Mouse (Mus musculus) Muller cell, postnatal 12 days (primary cell): ENCODE data around the gene Tmem8.
"Not testable (repeated sequence)": the region's sequence is repeated elsewhere in the genome, so short reads cannot be mapped to it uniquely, and the experiment has no call there.

Experiments
- DNase-seq: peaks from one replicate; pipeline ENCODE4 v3.0.0-alpha.2; 2015; ENCODE audit errors: inconsistent ontology term

Tmem8 gene

DNA sequence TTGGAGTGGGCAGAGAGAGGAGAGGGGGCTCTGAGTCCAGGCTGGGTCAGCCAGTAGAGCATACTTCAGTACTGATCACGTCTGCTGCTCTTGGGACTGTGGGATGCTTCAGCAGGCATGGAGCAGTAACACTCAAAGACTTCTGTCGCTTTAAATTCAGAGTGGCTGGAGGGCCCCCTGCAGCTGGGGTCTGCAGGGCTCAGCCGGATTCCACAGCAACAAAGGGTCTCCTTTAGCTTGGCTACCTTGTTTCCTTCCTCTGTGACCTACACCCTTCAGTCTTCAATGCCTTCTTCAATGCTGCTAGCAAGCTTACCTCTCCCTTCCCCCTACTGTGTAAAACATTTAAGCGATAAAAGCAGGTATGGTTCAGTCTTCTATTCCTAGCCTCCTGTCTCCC lies 2.1 kb upstream of the Tmem8 start:
- no peak for DNase-seq

DNA sequence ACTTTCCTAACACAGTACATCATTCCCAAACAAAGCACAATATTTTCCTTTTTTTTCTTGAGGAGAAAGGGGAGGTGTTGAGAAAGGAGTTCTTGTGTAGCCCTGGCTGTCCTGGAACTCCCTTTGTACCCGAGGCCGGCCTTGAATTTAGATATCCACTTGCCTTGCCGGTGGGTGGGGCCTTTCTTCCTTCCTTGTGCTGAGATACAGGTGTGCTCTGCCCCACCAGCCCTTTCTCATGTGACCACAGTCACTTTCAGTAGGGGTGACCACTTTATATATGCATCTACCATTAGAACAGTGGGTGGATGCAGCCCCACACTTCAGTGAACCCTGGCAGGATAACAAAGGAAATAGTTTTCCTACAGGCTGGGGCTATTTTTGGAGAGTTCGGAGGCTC lies 1.4 kb upstream of the Tmem8 start:
- DNase-seq: no peak

DNA sequence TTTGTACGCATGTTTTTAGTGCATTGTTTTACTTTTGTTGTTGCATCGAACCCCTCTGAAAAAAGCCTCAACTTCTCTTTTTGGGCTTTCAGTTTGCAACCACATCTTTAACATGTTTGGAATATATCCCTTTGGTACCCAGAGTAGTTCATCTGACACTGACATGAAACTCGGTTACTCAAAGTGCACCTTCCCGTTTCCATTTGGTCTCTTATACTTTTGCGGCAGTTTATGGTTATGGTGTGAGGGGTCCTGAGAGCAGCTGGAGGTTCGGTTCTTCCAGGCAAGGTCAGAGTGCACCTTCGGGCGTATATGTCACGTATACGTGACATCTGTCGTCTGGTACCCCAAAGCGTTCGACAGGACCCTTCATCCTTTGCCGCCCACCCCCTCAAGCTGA lies 348 bp upstream of the Tmem8 start:
- DNase-seq: no peak

DNA sequence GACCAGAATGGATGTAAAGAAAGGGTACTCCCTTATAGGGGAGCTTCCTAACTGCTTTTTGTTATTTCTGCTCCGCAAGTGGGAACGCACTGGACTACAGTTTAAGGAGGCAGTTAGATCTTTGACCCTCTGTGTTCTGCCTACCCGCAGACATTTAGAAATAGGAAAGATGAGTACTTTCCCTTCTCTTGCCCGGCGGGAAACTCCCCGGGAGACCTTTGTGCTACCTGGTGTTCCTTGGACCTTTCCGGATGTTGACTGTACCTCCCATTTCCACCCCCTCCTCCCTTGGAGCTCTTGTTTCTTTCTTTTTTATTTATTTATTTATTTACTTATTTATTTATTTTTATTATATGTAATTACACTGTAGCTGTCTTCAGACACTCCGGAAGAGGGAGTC lies 962 bp downstream of the Tmem8 start:
- DNase-seq: no peak

DNA sequence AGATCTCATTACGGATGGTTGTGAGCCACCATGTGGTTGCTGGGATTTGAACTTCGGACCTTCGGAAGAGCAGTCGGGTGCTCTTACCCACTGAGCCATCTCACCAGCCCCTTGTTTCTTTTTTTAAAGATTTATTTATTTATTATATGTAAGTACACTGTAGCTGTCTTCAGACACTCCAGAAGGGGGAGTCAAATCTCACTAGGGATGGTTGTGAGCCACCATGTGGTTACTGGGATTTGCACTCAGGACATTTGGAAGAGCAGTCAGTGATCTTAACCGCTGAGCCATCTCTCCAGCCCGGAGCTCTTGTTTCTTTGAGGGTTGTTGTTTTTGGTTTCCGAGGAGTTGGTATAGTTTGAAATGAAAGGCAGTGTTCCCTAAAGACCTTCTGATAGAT lies 1.4 kb downstream of the Tmem8 start:
- not testable (repeated sequence) for DNase-seq

DNA sequence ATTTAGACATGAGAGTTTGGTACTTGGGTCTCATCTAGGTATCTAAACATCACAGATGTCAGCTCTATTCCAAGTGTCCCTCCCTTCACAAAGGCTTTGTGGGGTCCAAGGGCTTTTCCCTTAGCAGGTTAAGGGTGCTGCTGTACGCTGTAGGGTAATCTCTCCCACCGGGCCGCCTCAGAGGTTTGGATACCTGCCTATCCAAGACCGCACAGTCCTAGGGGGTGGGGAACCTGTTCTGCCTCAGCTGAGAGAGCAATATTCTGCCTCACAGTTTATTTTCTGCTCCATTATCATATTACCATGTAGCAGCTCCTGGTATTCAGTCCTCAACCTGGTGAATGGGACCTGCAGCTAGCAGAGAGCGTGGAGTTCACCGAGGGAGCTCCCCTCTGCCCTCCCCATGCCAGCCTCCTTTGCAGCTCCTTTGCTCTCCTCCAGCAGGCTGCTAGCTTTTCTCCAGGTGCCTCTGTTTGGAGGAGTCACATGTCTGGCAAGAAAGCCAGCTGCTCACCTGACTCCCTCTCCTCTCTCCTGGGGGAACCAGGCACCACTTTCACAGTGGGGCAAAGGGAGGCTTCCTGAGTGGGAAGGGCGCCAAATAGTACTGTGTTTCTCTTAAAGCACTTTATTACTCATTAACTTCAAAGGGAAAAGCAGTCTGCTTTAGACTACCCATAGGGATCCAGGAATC lies 2.3 kb downstream of the Tmem8 start:
- DNase-seq: no peak

DNA sequence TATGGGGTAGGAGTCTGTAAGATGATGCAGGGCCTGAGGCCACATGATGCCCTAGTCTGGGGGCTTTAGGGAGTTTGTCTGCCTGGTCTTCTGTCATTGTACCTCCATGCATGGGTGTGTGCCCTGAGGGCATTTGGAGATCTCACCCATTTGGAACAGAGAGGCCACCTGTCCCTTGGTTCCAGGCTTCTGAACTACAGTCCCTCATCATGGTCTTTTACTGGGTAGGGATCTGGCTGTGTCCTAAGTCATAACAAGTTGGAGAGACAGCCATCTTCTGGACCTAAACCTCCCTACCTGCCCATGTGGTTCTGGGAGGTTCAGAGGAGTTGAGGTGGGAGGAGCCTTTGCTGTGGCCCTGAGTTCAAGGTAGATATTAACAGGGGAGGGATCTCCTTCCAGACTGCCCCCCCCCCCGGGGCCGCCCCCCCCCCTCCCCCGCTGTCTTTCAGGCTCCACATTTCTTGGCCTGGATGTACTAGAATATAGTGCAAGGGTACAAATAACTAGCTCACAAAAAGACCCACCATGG lies 2.9 kb downstream of the Tmem8 start:
- no peak for DNase-seq

DNA sequence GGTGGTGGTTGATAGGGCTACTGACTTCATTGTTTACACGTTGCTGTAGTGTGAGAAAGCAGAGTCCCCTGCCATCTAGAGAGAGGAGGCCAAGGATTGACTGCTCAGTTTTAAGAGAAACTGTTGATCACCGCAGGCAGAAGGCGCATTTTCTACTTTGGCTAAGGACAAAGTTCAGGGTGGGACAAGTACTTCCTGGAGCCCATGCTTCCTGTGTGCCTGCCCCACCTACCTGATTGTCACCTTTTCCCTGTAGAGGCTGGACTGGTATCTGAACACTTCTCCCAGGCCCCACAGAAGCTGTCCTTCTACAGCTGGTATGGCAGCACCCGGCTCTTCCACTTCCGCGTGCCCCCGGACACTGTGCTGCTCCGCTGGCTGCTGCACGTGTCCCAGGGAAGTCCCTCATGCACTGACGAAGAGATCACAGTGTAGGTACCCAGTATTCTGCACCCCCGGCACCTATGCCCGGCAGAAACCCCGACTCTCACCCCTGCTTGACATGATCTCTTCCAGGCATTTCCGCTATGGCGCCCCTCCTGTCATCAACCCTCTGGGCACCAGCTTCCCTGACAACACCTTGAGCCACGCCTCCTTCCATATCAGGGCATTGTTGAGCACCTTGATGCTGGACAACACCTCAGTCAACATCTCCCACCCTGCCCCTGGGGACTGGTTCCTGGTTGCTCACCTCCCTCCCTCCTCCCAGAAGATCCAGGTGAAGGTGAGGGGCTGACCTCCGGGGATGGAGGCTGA lies 3.6 kb downstream of the Tmem8 start:
- no peak for DNase-seq

DNA sequence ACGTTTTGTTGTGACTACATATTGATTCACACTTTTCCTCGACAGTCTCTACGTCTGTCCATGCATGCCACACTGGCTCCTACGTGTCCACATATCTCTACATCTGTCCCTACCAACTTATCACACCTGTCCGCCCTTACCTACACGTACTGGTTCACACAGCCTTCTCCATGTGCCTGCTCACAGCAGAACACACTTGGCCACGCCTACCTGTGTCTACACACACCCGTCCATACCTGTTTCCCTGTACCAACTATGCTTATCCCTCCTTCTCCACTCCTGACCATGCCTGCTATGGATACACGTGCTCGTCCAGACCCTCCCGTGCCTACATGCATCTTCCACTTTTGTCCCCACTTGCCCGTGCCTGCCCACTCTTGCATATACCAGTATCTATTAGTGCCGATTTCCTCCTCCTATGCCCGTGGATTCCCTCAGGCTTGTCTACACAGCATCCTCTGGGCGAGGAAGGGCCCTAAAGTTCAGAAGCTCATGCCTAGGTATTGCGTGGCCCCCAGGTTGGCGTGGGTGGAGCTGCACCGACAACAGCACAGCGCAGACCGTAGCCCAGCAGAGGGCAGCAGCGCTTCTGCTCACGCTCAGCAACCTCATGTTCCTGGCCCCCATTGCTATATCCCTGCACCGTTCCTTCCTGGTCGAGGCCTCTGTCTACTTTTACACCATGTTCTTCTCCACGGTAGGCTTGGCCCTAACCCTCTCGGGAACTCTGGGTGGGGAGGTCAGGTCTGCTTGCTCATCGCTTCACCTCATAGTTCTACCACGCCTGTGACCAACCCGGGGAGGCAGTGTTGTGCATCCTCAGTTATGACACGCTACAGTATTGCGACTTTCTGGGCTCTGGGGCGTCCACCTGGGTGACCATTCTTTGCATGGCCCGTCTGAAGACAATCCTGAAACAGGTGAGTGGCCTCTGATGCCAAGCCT lies 6.9 kb downstream of the Tmem8 start:
- DNase-seq: peak; percentile 55

DNA sequence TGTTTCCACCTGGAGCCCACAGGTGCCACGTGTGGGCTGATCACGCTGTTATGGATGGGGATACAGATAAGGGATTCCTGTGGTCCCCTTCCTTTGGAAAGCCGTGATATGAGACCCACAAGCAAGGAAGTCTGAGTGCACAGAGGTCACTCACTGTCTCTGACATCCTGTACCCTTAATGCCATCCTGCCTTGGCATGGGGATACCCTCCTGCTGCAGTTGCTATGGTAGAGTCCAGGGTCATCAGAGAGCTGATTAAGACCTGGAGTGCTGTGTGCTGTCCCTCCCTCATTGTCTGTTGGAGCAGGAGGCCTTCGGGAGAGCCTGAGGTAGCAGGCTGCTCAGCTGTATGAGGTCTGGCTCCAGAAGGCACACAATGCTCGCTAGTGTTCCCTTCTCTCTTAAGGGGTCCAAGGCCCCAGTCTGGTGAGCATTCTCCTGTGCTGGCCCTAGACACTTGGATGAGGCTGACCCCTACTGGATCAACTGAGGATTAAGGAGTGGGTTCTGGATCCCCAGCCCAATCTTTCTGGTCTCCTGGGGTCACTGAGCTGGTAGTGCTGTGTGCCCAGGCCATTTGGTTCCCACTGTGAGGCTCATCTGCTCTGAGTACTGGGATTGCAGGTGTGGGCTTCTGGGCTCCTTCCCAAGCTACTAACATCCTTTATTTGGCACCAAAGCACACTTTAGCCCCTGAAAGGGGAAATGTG lies 9.5 kb downstream of the Tmem8 start:
- DNase-seq: no peak

DNA sequence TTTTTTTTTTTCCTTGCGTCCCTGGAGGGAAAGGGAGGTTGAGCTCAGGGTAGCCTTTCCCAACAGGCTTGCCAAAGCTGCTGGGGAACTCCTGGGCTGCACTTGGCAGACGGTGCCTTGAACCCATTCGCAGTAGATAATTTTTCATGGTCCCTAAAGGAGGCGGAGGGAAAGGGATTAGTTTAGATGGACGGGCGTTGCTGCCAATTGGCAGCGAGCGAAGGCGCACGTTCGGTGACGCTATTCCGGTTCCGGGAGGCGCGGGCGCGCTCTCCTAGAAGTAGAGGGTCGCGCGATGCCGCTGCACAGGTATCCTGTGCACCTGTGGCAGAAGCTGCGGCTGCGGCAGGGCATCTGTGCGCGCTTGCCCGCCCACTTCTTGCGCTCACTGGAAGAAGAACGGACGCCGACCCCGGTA lies 10.2 kb downstream of the Tmem8 start, which contains the start of gene Mrpl28:
TSS of gene Mrpl28 (plus strand) at position 234 of the 418 bp plus-strand sequence.
- DNase-seq: peak; percentile 93

DNA sequence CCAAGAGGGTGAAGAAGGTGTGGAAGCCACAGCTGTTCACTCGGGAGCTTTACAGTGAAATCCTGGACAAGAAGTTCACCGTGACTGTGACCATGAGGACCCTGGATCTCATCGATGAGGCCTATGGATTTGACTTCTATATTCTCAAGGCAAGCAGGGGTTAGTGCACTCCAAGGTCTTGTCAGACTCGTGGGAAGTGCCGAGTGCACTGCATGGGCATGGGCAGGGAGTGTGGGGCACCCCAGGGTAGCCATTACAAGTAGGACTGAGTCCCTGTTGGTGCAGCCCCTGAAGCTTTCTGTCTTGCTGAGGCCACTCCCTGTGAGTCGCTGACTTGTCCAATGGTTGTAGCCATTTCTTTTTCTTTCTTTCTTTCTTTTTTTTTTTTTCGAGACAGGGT lies 11.5 kb downstream of the Tmem8 start:
- no peak for DNase-seq

DNA sequence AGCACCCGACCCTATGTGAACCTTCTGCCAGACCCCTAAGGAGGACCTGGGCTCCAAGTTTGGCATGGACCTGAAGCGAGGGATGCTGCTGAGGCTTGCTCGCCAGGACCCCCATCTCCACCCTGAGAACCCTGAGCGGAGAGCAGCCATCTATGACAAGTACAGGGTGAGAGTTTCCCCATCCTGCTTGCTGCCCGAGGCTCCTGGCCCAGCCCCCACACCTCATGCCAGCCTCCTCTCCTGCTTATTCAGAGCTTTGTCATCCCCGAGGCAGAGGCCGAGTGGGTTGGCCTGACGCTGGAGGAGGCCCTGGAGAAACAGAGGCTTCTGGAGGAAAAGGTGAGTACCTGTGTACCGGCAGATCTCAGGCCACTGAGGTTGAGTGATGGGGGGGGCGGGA lies 12.1 kb downstream of the Tmem8 start:
- no peak for DNase-seq

DNA sequence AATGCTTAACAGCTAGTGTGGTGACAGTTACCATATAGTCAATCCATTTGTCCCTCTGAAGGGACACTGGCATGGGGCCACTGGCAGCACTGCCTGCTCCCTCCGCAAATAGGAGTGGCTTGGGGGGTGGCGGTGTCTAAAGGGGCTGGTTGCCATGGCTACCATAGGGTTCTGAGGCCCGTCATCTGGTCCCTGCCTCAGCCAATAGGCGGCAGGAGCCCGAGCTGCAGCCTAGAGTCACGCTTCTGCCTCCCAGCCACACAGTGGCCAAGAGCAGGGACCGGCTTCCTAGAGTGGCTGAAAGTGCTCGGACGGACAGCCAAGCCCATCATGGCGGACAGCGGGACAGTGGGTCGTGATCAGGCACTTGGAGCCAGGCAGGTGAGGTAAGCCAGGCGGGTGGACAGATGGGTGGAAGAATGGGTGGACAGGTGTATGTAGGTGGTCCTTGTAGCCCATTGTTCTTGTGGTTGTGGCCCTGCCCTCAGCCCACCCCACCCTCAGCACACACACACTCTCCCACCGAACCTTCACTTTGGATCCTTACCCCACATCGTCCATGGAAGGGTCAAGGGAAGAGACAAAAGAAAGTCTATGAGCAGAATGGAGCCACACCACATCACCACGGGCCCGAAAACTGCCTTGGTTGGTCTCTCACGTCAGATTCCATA lies 18.1 kb downstream of the Tmem8 start:
- no peak for DNase-seq

DNA sequence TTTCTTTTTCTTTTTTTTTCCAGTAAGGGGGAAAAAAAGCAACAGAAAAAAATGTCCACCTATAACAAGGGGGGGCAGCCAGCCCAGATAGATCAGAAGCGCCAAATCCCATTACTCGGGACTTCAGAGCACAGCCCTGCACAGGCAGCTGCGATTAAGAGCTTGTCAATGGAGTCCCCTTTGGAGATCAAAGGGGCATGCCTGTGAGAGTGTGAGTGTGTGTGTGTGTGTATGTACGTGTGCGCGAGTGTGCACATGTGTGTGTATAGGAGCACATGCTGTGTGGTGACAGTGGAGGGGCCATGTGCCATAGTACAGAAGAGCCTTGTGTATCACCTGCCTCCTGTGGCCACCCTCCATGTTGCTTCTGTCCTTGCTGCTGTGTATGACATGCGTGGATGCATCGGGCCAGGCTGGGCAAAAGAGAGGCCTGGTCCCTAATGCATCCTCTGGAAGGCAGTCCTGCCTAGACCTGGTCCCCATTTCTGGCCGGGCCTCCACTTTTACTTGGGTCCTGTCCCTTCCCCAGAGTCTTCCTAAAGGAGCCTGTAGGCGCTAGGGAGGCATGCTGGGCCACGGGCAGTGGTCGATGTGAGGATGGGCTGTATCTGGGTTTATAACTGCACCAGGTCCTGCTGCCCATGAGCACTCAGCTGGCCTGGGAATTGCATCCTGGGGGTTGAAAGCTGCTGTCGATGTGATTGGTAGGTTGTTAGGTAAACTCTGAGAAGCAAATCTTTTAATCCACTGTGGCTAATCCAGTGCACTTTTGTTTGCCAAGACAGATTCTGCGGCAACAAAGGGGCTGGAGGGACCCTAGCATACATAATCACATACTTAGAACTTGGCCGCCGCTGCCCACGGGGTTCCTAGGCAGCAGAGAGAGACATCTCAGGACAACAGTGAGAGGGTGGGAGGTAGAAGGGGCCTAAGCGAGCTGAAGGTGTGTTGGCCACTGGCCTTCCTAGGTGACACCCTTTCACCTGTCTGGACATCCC lies 19.1 kb downstream of the Tmem8 start:
- no peak for DNase-seq

DNA sequence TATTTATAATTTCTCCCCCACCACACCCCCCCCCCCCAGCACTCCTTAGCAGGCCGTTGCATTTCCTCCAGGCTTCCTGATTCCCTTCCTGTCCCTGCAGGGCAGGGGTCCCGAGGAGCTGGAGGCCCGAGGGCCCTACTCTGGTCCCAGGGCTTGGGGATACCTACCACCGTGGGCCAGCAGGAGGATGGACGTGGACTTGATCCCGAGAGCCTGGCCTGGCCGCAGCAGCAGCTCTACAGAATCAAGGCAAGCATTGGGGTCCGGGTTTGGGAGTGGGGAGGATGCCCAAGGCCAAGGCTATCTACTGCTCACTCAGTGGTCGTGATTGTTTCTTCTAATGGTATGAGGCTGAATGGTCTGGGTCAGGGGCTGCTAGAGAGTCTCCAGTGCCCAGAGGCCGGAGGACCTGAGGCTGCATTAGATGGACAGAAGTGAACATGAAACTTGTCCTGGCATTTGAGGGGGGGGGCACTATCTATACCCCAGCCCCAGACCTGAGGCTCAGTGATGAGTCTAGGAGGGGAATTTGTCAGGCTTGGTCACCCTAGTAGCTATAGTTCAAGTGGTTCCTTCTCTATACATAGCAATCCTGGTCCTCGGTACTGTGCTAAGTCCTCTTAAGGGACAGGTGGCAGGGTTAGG lies 24.1 kb downstream of the Tmem8 start:
- DNase-seq: no peak

DNA sequence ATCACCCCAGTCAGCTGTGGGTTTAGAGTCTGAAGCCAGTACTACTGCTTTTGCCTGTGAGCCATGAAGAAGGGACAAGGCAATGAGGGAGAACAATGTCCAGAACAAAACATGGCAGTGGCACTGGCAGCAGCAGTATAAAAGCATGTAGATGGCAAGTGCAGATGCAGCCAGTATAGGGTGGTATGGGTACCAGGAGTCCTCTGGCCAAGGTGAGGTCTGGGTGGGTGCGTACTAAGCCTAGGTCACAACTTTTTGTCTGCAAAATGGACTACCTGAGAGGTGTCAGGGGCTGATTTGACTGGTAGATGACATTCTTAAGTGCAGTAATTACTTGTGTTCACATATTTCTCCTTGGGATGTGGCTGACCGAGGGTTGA lies 24.6 kb downstream of the Tmem8 start:
- DNase-seq: no peak

DNA sequence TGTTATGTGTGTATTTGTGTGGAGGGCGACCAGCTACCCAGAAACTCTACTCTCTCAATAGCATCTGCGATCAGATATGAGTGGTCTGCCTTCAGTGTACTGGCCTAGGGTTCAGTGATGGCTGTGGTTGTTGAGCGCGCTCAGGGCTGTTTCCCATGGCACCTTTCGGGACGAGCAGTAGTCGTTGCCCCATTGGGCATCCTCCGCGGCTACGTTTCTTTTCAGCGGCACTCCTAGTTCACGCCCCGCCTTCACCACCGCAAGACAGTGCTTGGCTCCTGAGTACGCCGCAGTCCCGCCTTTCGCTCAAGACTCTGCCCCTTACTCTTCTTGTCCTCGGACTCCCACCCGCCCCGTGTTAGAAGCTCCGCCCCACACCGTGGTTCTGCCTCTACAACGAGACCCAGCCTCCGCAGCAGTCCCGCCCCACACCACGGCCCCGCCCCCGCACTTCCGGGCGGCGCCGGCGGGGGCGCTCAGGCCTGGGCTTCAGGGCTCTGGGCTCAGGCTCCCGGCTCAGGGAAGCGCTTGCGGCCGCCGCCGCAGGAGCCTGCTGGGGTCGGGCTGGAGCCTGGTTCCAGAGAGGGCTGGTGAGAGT lies 25.2 kb downstream of the Tmem8 start, which contains the start of gene Axin1:
TSS of gene Axin1 (plus strand) at position 450 of the 598 bp plus-strand sequence.
- peak; percentile 99 for DNase-seq
